Mouse (Mus musculus) T-helper 1 cell (primary cell): Measurements from ENCODE around the gene Emid1.

Experiments
- in situ Hi-C: fragments of 300-600 bp; cut with MboI, MseI; formaldehyde crosslinking; loops from one replicate; pipeline ENCODE4 v1.15.1; 2025; ENCODE audit warnings: high pct_unique_total_duplicates

Emid1 gene

GRCm38 (mm10) chr11:5163421-5163820, 11.4 kb upstream of the Emid1 start:
- in situ Hi-C loops: no loop called here

GRCm38 (mm10) chr11:5160722-5161485, 8.8 kb upstream of the Emid1 start:
- in situ Hi-C loops: no loop called here

- in situ Hi-C loops: no loop called here
Observed at GRCm38 (mm10) chr11:5158056-5158455, 6.0 kb upstream of the Emid1 start.

- in situ Hi-C loops: no loop called here
Observed at GRCm38 (mm10) chr11:5154961-5155805, 3.1 kb upstream of the Emid1 start.

GRCm38 (mm10) chr11:5151247-5151630, 818 bp downstream of the Emid1 start:
- in situ Hi-C loops: no loop called here

- in situ Hi-C loops: no loop called here
Observed at GRCm38 (mm10) chr11:5150416-5151246, 1.4 kb downstream of the Emid1 start.

- in situ Hi-C loops: no loop called here
Observed at GRCm38 (mm10) chr11:5149955-5150354, 2.1 kb downstream of the Emid1 start.

GRCm38 (mm10) chr11:5149249-5149648, 2.8 kb downstream of the Emid1 start:
- in situ Hi-C loops: no loop called here

GRCm38 (mm10) chr11:5145600-5145999, 6.5 kb downstream of the Emid1 start:
- in situ Hi-C loops: no loop called here

GRCm38 (mm10) chr11:5141965-5142364, 10.1 kb downstream of the Emid1 start:
- in situ Hi-C loops: no loop called here

GRCm38 (mm10) chr11:5141252-5141651, 10.8 kb downstream of the Emid1 start:
- in situ Hi-C loops: no loop called here

GRCm38 (mm10) chr11:5140619-5141018, 11.4 kb downstream of the Emid1 start:
- in situ Hi-C loops: no loop called here

- in situ Hi-C loops: no loop called here
Observed at GRCm38 (mm10) chr11:5139372-5139771, 12.7 kb downstream of the Emid1 start.

GRCm38 (mm10) chr11:5138642-5139041, 13.4 kb downstream of the Emid1 start:
- in situ Hi-C loops: no loop called here

- in situ Hi-C loops: no loop called here
Observed at GRCm38 (mm10) chr11:5135914-5136313, 16.1 kb downstream of the Emid1 start.

- in situ Hi-C loops: no loop called here
Observed at GRCm38 (mm10) chr11:5132751-5133150, 19.3 kb downstream of the Emid1 start.

- in situ Hi-C loops: no loop called here
Observed at GRCm38 (mm10) chr11:5130111-5130665, 21.9 kb downstream of the Emid1 start.

GRCm38 (mm10) chr11:5129035-5129480, 23.0 kb downstream of the Emid1 start:
- in situ Hi-C loops: no loop called here

GRCm38 (mm10) chr11:5125713-5126112, 26.3 kb downstream of the Emid1 start:
- in situ Hi-C loops: no loop called here

- in situ Hi-C loops: loop anchor here (5.0 to 10.0 kb wide), 2 partner anchors 67 to 340 kb away; no protein-coding TSS in a partner anchor
Observed at GRCm38 (mm10) chr11:5114931-5115581, 37.0 kb downstream of the Emid1 start.

- in situ Hi-C loops: loop anchor here (10.0 kb wide), 1 partner anchor 341 kb away; no protein-coding TSS in a partner anchor
Observed at GRCm38 (mm10) chr11:5113645-5114044, 38.4 kb downstream of the Emid1 start.
